In the genomic region with DNA sequence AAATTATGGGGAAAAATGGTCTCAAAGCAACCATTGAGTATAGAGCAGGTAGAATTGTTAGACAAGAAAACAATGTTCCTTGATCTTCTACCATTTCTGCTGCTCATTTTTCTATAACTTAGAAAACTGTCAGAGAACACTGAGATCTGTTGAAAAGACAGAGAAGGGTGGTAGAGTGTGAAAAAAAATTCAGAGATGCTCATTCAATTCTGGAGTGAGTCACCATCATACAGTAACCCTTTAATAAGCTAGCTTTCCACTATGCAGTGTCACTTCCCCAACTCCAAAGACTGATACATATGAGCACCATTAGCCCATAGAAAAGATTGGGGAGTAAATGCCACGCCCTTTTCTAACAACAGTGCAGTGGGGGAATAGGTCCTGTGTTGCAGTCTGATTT, we compare ENCODE assay signal across 34 mouse cellular contexts.
"Had no signal": no experiment of that assay in that cellular context is flagged by ENCODE, and none has a peak within 500 bp of the region (broad histone marks: within the 10 kb centered on the region; RNA-seq: fewer than 3 reads in every experiment).

No protein-coding gene starts in this region.

- DNase-seq: heart, postnatal 10 days; heart, postnatal 14 days; heart, postnatal 36 days; heart, postnatal 4 days; kidney, adult 11 months; kidney, adult 18-20 months; kidney, adult 2 months; kidney, adult 8-10 months; kidney, adult 9 months; kidney, postnatal 10 days; kidney, postnatal 14 days; kidney, postnatal 25 days; kidney, postnatal 36 days; kidney, postnatal 4 days; layer of hippocampus, adult 9-11 months; layer of hippocampus, postnatal 36 days had no signal

- H3K4me3 ChIP-seq: heart, embryonic 12.5 days; heart, embryonic 13.5 days; heart, embryonic 15.5 days; hindbrain, embryonic 10.5 days; hindbrain, embryonic 12.5 days; hindbrain, embryonic 13.5 days; hindbrain, embryonic 15.5 days; intestine, embryonic 15.5 days; kidney, embryonic 15.5 days; layer of hippocampus, adult 2 months; left cerebral cortex, adult 2 months had no signal

- H3K27ac ChIP-seq: heart, embryonic 13.5 days; heart, embryonic 15.5 days; hindbrain, embryonic 10.5 days; hindbrain, embryonic 12.5 days; hindbrain, embryonic 13.5 days; hindbrain, embryonic 15.5 days; hindbrain, postnatal 0 days; intestine, embryonic 15.5 days; kidney, embryonic 15.5 days; kidney, postnatal 0 days; layer of hippocampus, adult 2 months; left cerebral cortex, adult 2 months had no signal

- H3K36me3 ChIP-seq: heart, embryonic 12.5 days; heart, embryonic 13.5 days; heart, embryonic 15.5 days; hindbrain, embryonic 10.5 days; hindbrain, embryonic 12.5 days; hindbrain, embryonic 13.5 days; hindbrain, embryonic 15.5 days; intestine, embryonic 15.5 days; kidney, embryonic 15.5 days had no signal

- H3K4me2 ChIP-seq: heart, embryonic 11.5 days; heart, embryonic 12.5 days; heart, embryonic 13.5 days; heart, embryonic 15.5 days; hindbrain, embryonic 12.5 days; hindbrain, embryonic 13.5 days; hindbrain, embryonic 15.5 days; intestine, embryonic 15.5 days; kidney, embryonic 15.5 days had no signal

- ATAC-seq: hindbrain, embryonic 16.5 days; hindbrain, postnatal 0 days; inflammation-experienced regulatory T-cells, adult 6 months; intestine, embryonic 15.5 days; intestine, embryonic 16.5 days; intestine, postnatal 0 days had no signal

- H3K9ac ChIP-seq: heart, embryonic 12.5 days; heart, embryonic 13.5 days; heart, embryonic 15.5 days; hindbrain, embryonic 12.5 days; hindbrain, embryonic 13.5 days; hindbrain, embryonic 15.5 days; intestine, embryonic 15.5 days; kidney, embryonic 15.5 days had no signal

- H3K4me1 ChIP-seq: heart, embryonic 12.5 days; heart, embryonic 13.5 days; heart, embryonic 15.5 days; hindbrain, embryonic 10.5 days; hindbrain, embryonic 12.5 days; hindbrain, embryonic 13.5 days; hindbrain, embryonic 15.5 days; intestine, embryonic 15.5 days; kidney, embryonic 15.5 days had no signal

- H3K9me3 ChIP-seq: heart, embryonic 12.5 days; heart, embryonic 13.5 days; heart, embryonic 15.5 days; hindbrain, embryonic 10.5 days; hindbrain, embryonic 12.5 days; hindbrain, embryonic 13.5 days; hindbrain, embryonic 15.5 days; intestine, embryonic 15.5 days; kidney, embryonic 15.5 days had no signal

- H3K27me3 ChIP-seq: heart, embryonic 12.5 days; heart, embryonic 13.5 days; heart, embryonic 15.5 days; hindbrain, embryonic 12.5 days; hindbrain, embryonic 13.5 days; hindbrain, embryonic 15.5 days; intestine, embryonic 15.5 days; kidney, embryonic 15.5 days had no signal
